Mouse (Mus musculus): ENCODE measurements at regions not wholly inside any gene's neighbourhood (a gene's known extent, or its start where the extent isn't known, plus 50 kb on each side); places are given as distances from the start of the nearest gene placed in this dataset.
A peak's percentile ranks its signal among the peaks of the same experiment; 100 is the strongest.

- no peak for DNase-seq (ENCODE audit: extremely low read depth, insufficient read length, low spot score)
These were observed 263.0 kb upstream of the Ptger4 start for GRCm38 (mm10) chr15:5506848-5507544.

GRCm38 (mm10) chr15:5507545-5507913, 263.5 kb upstream of the Ptger4 start:
- DNase-seq (ENCODE audit: extremely low read depth, insufficient read length, low spot score) = no peak

GRCm38 (mm10) chr15:5510056-5510455, 266.1 kb upstream of the Ptger4 start:
- DNase-seq (ENCODE audit: extremely low read depth, insufficient read length, low spot score) = no peak

GRCm38 (mm10) chr15:5511046-5511445, 267.1 kb upstream of the Ptger4 start:
- DNase-seq (ENCODE audit: extremely low read depth, insufficient read length, low spot score) = no peak

- no peak for DNase-seq (ENCODE audit: extremely low read depth, insufficient read length, low spot score)
These were observed 268.6 kb upstream of the Ptger4 start for GRCm38 (mm10) chr15:5512546-5512945.

- no peak for DNase-seq (ENCODE audit: extremely low read depth, insufficient read length, low spot score)
These were observed 269.2 kb upstream of the Ptger4 start for GRCm38 (mm10) chr15:5513146-5513545.

- DNase-seq (ENCODE audit: extremely low read depth, insufficient read length, low spot score) = no peak
These were observed 270.2 kb upstream of the Ptger4 start for GRCm38 (mm10) chr15:5514217-5514616.

GRCm38 (mm10) chr15:5517244-5517966, 273.4 kb upstream of the Ptger4 start:
- no peak for DNase-seq (ENCODE audit: extremely low read depth, insufficient read length, low spot score)

GRCm38 (mm10) chr15:5519552-5519951, 275.6 kb upstream of the Ptger4 start:
- no peak for DNase-seq (ENCODE audit: extremely low read depth, insufficient read length, low spot score)

- DNase-seq (ENCODE audit: extremely low read depth, insufficient read length, low spot score) = no peak
These were observed 276.0 kb upstream of the Ptger4 start for GRCm38 (mm10) chr15:5519997-5520396.

GRCm38 (mm10) chr15:5528619-5529018, 284.6 kb upstream of the Ptger4 start:
- no peak for DNase-seq (ENCODE audit: extremely low read depth, insufficient read length, low spot score)

- no peak for DNase-seq (ENCODE audit: extremely low read depth, insufficient read length, low spot score)
These were observed 289.7 kb upstream of the Ptger4 start for GRCm38 (mm10) chr15:5533656-5534055.

- no peak for DNase-seq (ENCODE audit: extremely low read depth, insufficient read length, low spot score)
These were observed 293.4 kb upstream of the Ptger4 start for GRCm38 (mm10) chr15:5537432-5537831.

GRCm38 (mm10) chr15:5539301-5539928, 295.4 kb upstream of the Ptger4 start:
- DNase-seq (ENCODE audit: extremely low read depth, insufficient read length, low spot score) = no peak

- DNase-seq (ENCODE audit: extremely low read depth, insufficient read length, low spot score) = peak; percentile 30
These were observed 310.5 kb upstream of the Ptger4 start for GRCm38 (mm10) chr15:5554526-5554925.

- no peak for DNase-seq (ENCODE audit: extremely low read depth, insufficient read length, low spot score)
These were observed 310.9 kb upstream of the Ptger4 start for GRCm38 (mm10) chr15:5554926-5555325.

GRCm38 (mm10) chr15:5555381-5556066, 311.5 kb upstream of the Ptger4 start:
- DNase-seq (ENCODE audit: extremely low read depth, insufficient read length, low spot score) = no peak

- DNase-seq (ENCODE audit: extremely low read depth, insufficient read length, low spot score) = no peak
These were observed 317.8 kb upstream of the Ptger4 start for GRCm38 (mm10) chr15:5561783-5562182.

GRCm38 (mm10) chr15:5574366-5574765, 330.4 kb upstream of the Ptger4 start:
- DNase-seq (ENCODE audit: extremely low read depth, insufficient read length, low spot score) = no peak

- DNase-seq (ENCODE audit: extremely low read depth, insufficient read length, low spot score) = no peak
These were observed 335.6 kb upstream of the Ptger4 start for GRCm38 (mm10) chr15:5579559-5579958.

- no peak for DNase-seq (ENCODE audit: extremely low read depth, insufficient read length, low spot score)
These were observed 336.4 kb upstream of the Ptger4 start for GRCm38 (mm10) chr15:5580416-5580815.
